Mouse (Mus musculus) myocyte (in vitro differentiated cells): ENCODE measurements around the gene Tra2b.

Experiments used
- CEBPB ChIP-seq: IDR thresholded peaks from 2 replicates; pipeline ENCODE4 v1.6.1; 2011; ENCODE audit warnings: mild to moderate bottlenecking, moderate library complexity; ENCODE audit not compliant: poor library complexity, insufficient read depth, severe bottlenecking
- MAX ChIP-seq: IDR thresholded peaks from one replicate; pipeline ENCODE4 v1.6.1; 2011; ENCODE audit warnings: low read depth, mild to moderate bottlenecking, control low read depth
- POLR2A ChIP-seq: IDR thresholded peaks from one replicate; pipeline ENCODE4 v1.6.1; 2011; ENCODE audit warnings: low read depth, mild to moderate bottlenecking, control low read depth, moderate library complexity; ENCODE audit not compliant: insufficient read length
- POLR2AphosphoS2 ChIP-seq: IDR thresholded peaks from one replicate; pipeline ENCODE4 v1.6.1; 2011; ENCODE audit warnings: low read depth, control low read depth; ENCODE audit not compliant: insufficient read length
- REST ChIP-seq: IDR thresholded peaks from one replicate; pipeline ENCODE4 v1.6.1; 2011; ENCODE audit warnings: mild to moderate bottlenecking, control low read depth, moderate library complexity; ENCODE audit not compliant: insufficient read depth, insufficient read length
- TCF12 ChIP-seq: IDR thresholded peaks from one replicate; pipeline ENCODE4 v1.6.1; 2011; ENCODE audit warnings: mild to moderate bottlenecking, control low read depth; ENCODE audit not compliant: poor library complexity, insufficient read depth, severe bottlenecking
- USF1 ChIP-seq: IDR thresholded peaks from one replicate; pipeline ENCODE4 v1.6.1; 2011; ENCODE audit warnings: low read depth, mild to moderate bottlenecking, control low read depth, moderate library complexity

- TF ChIP-seq POLR2A (no peak), USF1 (no peak), REST (no peak), TCF12 (no peak), MAX (no peak), CEBPB (no peak), POLR2AphosphoS2 (no peak)
These were observed 9.3 kb upstream of the Tra2b start for GRCm38 (mm10) chr16:22275142-22275541.
